Mouse (Mus musculus): ENCODE data around the gene Tbc1d14.

Tbc1d14 gene

GRCm38 (mm10) chr5:36510956-36511355 lies 82.1 kb downstream of the Tbc1d14 start:
- DNase-seq (ENCODE audit: extremely low spot score), result no peak

GRCm38 (mm10) chr5:36508351-36508750 lies 84.7 kb downstream of the Tbc1d14 start:
- no peak for DNase-seq (ENCODE audit: extremely low spot score)

GRCm38 (mm10) chr5:36505643-36506042 lies 87.4 kb downstream of the Tbc1d14 start:
- no peak for DNase-seq (ENCODE audit: extremely low spot score)

- no peak for DNase-seq (ENCODE audit: extremely low spot score)
Measured at GRCm38 (mm10) chr5:36505235-36505634, 87.8 kb downstream of the Tbc1d14 start.

- no peak for DNase-seq (ENCODE audit: extremely low spot score)
Measured at GRCm38 (mm10) chr5:36494709-36495108, 98.4 kb downstream of the Tbc1d14 start.

- no peak for DNase-seq (ENCODE audit: extremely low spot score)
Measured at GRCm38 (mm10) chr5:36493919-36494318, 99.2 kb downstream of the Tbc1d14 start.

- no peak for DNase-seq (ENCODE audit: extremely low spot score)
Measured at GRCm38 (mm10) chr5:36489225-36489624, 103.9 kb downstream of the Tbc1d14 start.

GRCm38 (mm10) chr5:36485306-36485705 lies 107.8 kb downstream of the Tbc1d14 start:
- DNase-seq (ENCODE audit: extremely low spot score), result peak; percentile 17

GRCm38 (mm10) chr5:36484171-36484990 lies 108.7 kb downstream of the Tbc1d14 start, which contains the start of the genes Tada2b and Ccdc96:
TSS of gene Tada2b (minus strand) at chr5:36484285.
TSS of gene Ccdc96 (plus strand) at chr5:36484588.
- peak; percentile 97 for DNase-seq (ENCODE audit: extremely low spot score)

- DNase-seq (ENCODE audit: extremely low spot score), result peak; percentile 52
Measured at GRCm38 (mm10) chr5:36483203-36484101, 109.6 kb downstream of the Tbc1d14 start.

- no peak for DNase-seq (ENCODE audit: extremely low spot score)
Measured at GRCm38 (mm10) chr5:36481114-36481513, 112.0 kb downstream of the Tbc1d14 start.

GRCm38 (mm10) chr5:36480398-36480797 lies 112.7 kb downstream of the Tbc1d14 start:
- no peak for DNase-seq (ENCODE audit: extremely low spot score)

- no peak for DNase-seq (ENCODE audit: extremely low spot score)
Measured at GRCm38 (mm10) chr5:36479735-36480134, 113.3 kb downstream of the Tbc1d14 start.

GRCm38 (mm10) chr5:36478540-36479420 lies 114.3 kb downstream of the Tbc1d14 start:
- DNase-seq (ENCODE audit: extremely low spot score), result no peak

GRCm38 (mm10) chr5:36477486-36477885 lies 115.6 kb downstream of the Tbc1d14 start:
- no peak for DNase-seq (ENCODE audit: extremely low spot score)

- peak; percentile 64 for DNase-seq (ENCODE audit: extremely low spot score)
Measured at GRCm38 (mm10) chr5:36474283-36474682, 118.8 kb downstream of the Tbc1d14 start.

GRCm38 (mm10) chr5:36472876-36473655 lies 120.0 kb downstream of the Tbc1d14 start:
- DNase-seq (ENCODE audit: extremely low spot score), result no peak

- no peak for DNase-seq (ENCODE audit: extremely low spot score)
Measured at GRCm38 (mm10) chr5:36471206-36471605, 121.9 kb downstream of the Tbc1d14 start.

- no peak for DNase-seq (ENCODE audit: extremely low spot score)
Measured at GRCm38 (mm10) chr5:36465889-36466288, 127.2 kb downstream of the Tbc1d14 start.

Measured in embryo, embryonic 9.5 days (tissue).